Mouse (Mus musculus) megakaryocyte, embryonic 14.5 days (primary cell): ENCODE data around the gene Eng.

ENCODE experiments used
- FLI1 ChIP-seq: IDR thresholded peaks from 2 replicates; pipeline ENCODE4 v1.6.1; 2012; ENCODE audit warnings: low read length, inconsistent platforms, mixed read lengths
- GATA1 ChIP-seq: IDR thresholded peaks from 3 replicates; pipeline ENCODE4 v1.6.1; 2012; ENCODE audit warnings: mixed read lengths, low read length, inconsistent platforms, borderline replicate concordance

- TF ChIP-seq FLI1: no peak
- no peak for TF ChIP-seq GATA1
Measured at GRCm38 (mm10) chr2:32703046-32703445, 56.7 kb downstream of the Eng start.
